11 mouse cellular contexts compared by ENCODE assay signal in the genomic region with DNA sequence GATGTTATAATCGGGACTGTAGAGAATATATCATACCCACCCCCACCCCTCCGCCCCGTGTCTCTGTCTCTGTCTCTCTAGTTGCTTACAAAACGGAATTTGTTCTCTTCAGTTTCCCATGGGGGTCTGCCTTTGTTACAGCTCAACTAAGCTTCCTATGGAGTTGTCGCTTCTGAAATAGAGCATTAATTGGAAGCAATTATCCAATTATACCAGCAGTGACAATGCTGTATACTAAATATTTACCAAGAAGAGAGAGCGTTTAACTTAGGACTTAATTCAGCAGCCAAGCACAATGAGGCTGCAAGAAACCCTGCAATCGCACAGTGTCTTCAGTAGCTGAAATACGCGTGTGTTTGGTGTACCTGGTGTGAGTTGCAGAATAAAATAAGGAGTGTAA. TPM values are rescaled to one million over a fixed set of nuclear protein-coding genes. Genes with fewer than 3 reads are reported as not detected.
DNase-seq lines count a peak whose midpoint lies in the region; ATAC-seq and TF ChIP-seq lines count a peak whose summit lies in the region.
"Had no signal": no experiment of that assay in that cellular context is flagged by ENCODE, and none has a peak within 500 bp of the region (broad histone marks: within the 10 kb centered on the region; RNA-seq: fewer than 3 reads in every experiment).

No protein-coding gene starts in this region.

- no peak overlapping the region; the same call in 1 of the 2 replicates for H3K9ac ChIP-seq in forebrain, embryonic 11.5 days (ENCODE audit: low read length)
- H3K9ac ChIP-seq in hindbrain, embryonic 14.5 days = peak overlapping the region; percentile 53
- peak overlapping the region; percentile 57; the same call in 1 of the 2 replicates for H3K9ac ChIP-seq in midbrain, embryonic 16.5 days (ENCODE audit: low read depth, low read length)
- H3K9ac ChIP-seq: embryonic facial prominence, embryonic 12.5 days; limb, embryonic 13.5 days had no signal

- DNase-seq in Muller cell, postnatal 12 days (ENCODE audit: inconsistent ontology term) = peak; percentile 8
- DNase-seq in forebrain, embryonic 11.5 days (ENCODE audit: low spot score) = no peak
- no peak for DNase-seq in hindbrain, embryonic 14.5 days (ENCODE audit: low spot score)
- no peak for DNase-seq in kidney, adult 2 months
- DNase-seq in kidney, adult 9 months = no peak
- DNase-seq: kidney, adult 18-20 months; thymus, postnatal 25 days had no signal

- no peak for TF ChIP-seq CTCF in kidney, adult 2 months (conservative IDR thresholded peaks at IDR 0.05; ENCODE audit: insufficient read depth, insufficient read length, low read depth, low read length)

- H3K27ac ChIP-seq in forebrain, embryonic 11.5 days (ENCODE audit: low read depth, low read length) = peak overlapping the region; percentile 78
- peak overlapping the region; percentile 91 for H3K27ac ChIP-seq in hindbrain, embryonic 14.5 days
- H3K27ac ChIP-seq in midbrain, embryonic 16.5 days (ENCODE audit: low read length) = peak overlapping the region; percentile 97
- no peak overlapping the region for H3K27ac ChIP-seq in kidney, adult 2 months (ENCODE audit: insufficient read depth, low read depth, low read length)
- H3K27ac ChIP-seq: embryonic facial prominence, embryonic 12.5 days; limb, embryonic 13.5 days had no signal

- TF ChIP-seq POLR2A in kidney, adult 2 months (IDR thresholded peaks at IDR 0.05; ENCODE audit: low read depth, low read length) = no peak

- whole genome bisulfite sequencing in forebrain, embryonic 11.5 days = 51% methylated on average over 9 of the region's 9 CpGs
- 39% methylated on average over 9 of the region's 9 CpGs for WGBS in hindbrain, embryonic 14.5 days
- 28% methylated on average over 9 of the region's 9 CpGs for WGBS in midbrain, embryonic 16.5 days
- WGBS in kidney, adult 2 months = 85% methylated on average over 9 of the region's 9 CpGs

- ATAC-seq in forebrain, embryonic 11.5 days (replicated peaks; ENCODE audit: low FRiP score) = peak; percentile 24; the same call in 1 of the 2 replicates
- peak; percentile 29; the same call in 1 of the 2 replicates for ATAC-seq in hindbrain, embryonic 14.5 days (ENCODE audit: low FRiP score)
- ATAC-seq in midbrain, embryonic 16.5 days = peak; percentile 2; the same call in 1 of the 2 replicates
- ATAC-seq in monocyte, adult 5-6 weeks (replicated peaks; ENCODE audit: insufficient number of reproducible peaks, low FRiP score, low TSS enrichment, poor library complexity, severe bottlenecking) = no peak

- H3K4me2 ChIP-seq in forebrain, embryonic 11.5 days (ENCODE audit: low read depth, low read length, severe bottlenecking) = no peak overlapping the region; the same call in 1 of the 2 replicates
- H3K4me2 ChIP-seq in hindbrain, embryonic 14.5 days (replicated peaks) = peak overlapping the region; percentile 48; the same call in 1 of the 2 replicates
- peak overlapping the region; percentile 52 for H3K4me2 ChIP-seq in midbrain, embryonic 16.5 days (ENCODE audit: low read length)
- H3K4me2 ChIP-seq: embryonic facial prominence, embryonic 12.5 days; limb, embryonic 13.5 days had no signal

- peaks cover 14% of the 10 kb centered on the region for H3K4me1 ChIP-seq in forebrain, embryonic 11.5 days (replicated peaks; ENCODE audit: control insufficient read depth, insufficient read depth, low read length)
- H3K4me1 ChIP-seq in hindbrain, embryonic 14.5 days (replicated peaks; ENCODE audit: control insufficient read depth, insufficient read depth, low read length) = peaks cover 20% of the 10 kb centered on the region
- peaks cover 20% of the 10 kb centered on the region for H3K4me1 ChIP-seq in midbrain, embryonic 16.5 days (ENCODE audit: control insufficient read depth, insufficient read depth, low read length)
- no peaks in the 10 kb centered on the region for H3K4me1 ChIP-seq in kidney, adult 2 months (ENCODE audit: control insufficient read depth, insufficient read depth, low read length)

- no peaks in the 10 kb centered on the region for H3K27me3 ChIP-seq in forebrain, embryonic 11.5 days (ENCODE audit: control insufficient read depth, insufficient read depth, low read length)
- no peaks in the 10 kb centered on the region for H3K27me3 ChIP-seq in hindbrain, embryonic 14.5 days (ENCODE audit: control insufficient read depth, insufficient read depth, low read length)
- no peaks in the 10 kb centered on the region for H3K27me3 ChIP-seq in midbrain, embryonic 16.5 days (ENCODE audit: control insufficient read depth, insufficient read depth, low read depth, low read length)
- H3K27me3 ChIP-seq in kidney, adult 2 months (replicated peaks; ENCODE audit: control insufficient read depth, insufficient read depth, low read length) = no peaks in the 10 kb centered on the region
- H3K27me3 ChIP-seq: embryonic facial prominence, embryonic 12.5 days; limb, embryonic 13.5 days had no signal

- H3K4me3 ChIP-seq in forebrain, embryonic 11.5 days (ENCODE audit: low read depth, low read length) = no peak overlapping the region
- H3K4me3 ChIP-seq in hindbrain, embryonic 14.5 days (replicated peaks; ENCODE audit: low read length) = no peak overlapping the region
- H3K4me3 ChIP-seq in midbrain, embryonic 16.5 days (ENCODE audit: low read depth, low read length) = no peak overlapping the region
- no peak overlapping the region for H3K4me3 ChIP-seq in kidney, adult 2 months (ENCODE audit: insufficient read depth, low read depth, low read length)
- H3K4me3 ChIP-seq: embryonic facial prominence, embryonic 12.5 days; limb, embryonic 13.5 days had no signal

- H3K9me3 ChIP-seq in forebrain, embryonic 11.5 days (ENCODE audit: control insufficient read depth, low read length) = no peaks in the 10 kb centered on the region
- H3K9me3 ChIP-seq in hindbrain, embryonic 14.5 days (ENCODE audit: control insufficient read depth, low read length) = no peaks in the 10 kb centered on the region
- no peaks in the 10 kb centered on the region for H3K9me3 ChIP-seq in midbrain, embryonic 16.5 days (replicated peaks; ENCODE audit: control insufficient read depth, low read length, poor library complexity, severe bottlenecking)
- H3K9me3 ChIP-seq: embryonic facial prominence, embryonic 12.5 days; limb, embryonic 13.5 days had no signal

- no peaks in the 10 kb centered on the region for H3K36me3 ChIP-seq in forebrain, embryonic 11.5 days (ENCODE audit: control insufficient read depth, insufficient read depth, low read length)
- peaks cover 6% of the 10 kb centered on the region; the same call in 1 of the 2 replicates for H3K36me3 ChIP-seq in hindbrain, embryonic 14.5 days (replicated peaks; ENCODE audit: control insufficient read depth, insufficient read depth)
- no peaks in the 10 kb centered on the region for H3K36me3 ChIP-seq in midbrain, embryonic 16.5 days (ENCODE audit: control insufficient read depth, insufficient read depth, low read length)
- H3K36me3 ChIP-seq in kidney, adult 2 months (ENCODE audit: control insufficient read depth, insufficient read depth, low read length) = no peaks in the 10 kb centered on the region

RNA-seq across cellular contexts. Expression of a gene that starts 36.4 kb away (rescaled TPM):
- 23.8 and 29.4 TPM in 2 replicates for polyA plus RNA-seq in forebrain, embryonic 11.5 days (2014; fragmentation: Nextera tagmentation; extraction: Ambion mirVana)
- polyA plus RNA-seq in hindbrain, embryonic 14.5 days (2014; fragmentation: Nextera tagmentation; extraction: Ambion mirVana) = 47.8 and 48.6 TPM in 2 replicates
- polyA plus RNA-seq in midbrain, embryonic 16.5 days (2015; fragmentation: Nextera tagmentation; extraction: Ambion mirVana) = 37.9 and 39.5 TPM in 2 replicates
- polyA plus RNA-seq in kidney, adult 2 months (2012; rRNA removed) = 39.5 and 47.7 TPM in 2 replicates
- total RNA-seq in monocyte, adult 5-6 weeks (2017) = 51.9 to 89.5 TPM (median 60.6 TPM) in 3 replicates

RNA-seq across cellular contexts. Expression of a gene that starts 53.0 kb away (rescaled TPM):
- polyA plus RNA-seq in forebrain, embryonic 11.5 days (2014; fragmentation: Nextera tagmentation; extraction: Ambion mirVana) = 7.1 and 9.5 TPM in 2 replicates
- 6.9 and 7.0 TPM in 2 replicates for polyA plus RNA-seq in hindbrain, embryonic 14.5 days (2014; fragmentation: Nextera tagmentation; extraction: Ambion mirVana)
- polyA plus RNA-seq in midbrain, embryonic 16.5 days (2015; fragmentation: Nextera tagmentation; extraction: Ambion mirVana) = 7.6 and 8.5 TPM in 2 replicates
- polyA plus RNA-seq in kidney, adult 2 months (2012; rRNA removed) = 2.7 and 2.9 TPM in 2 replicates
- 79.1 to 92.7 TPM (median 88.6 TPM) in 3 replicates for total RNA-seq in monocyte, adult 5-6 weeks (2017)
